Mouse (Mus musculus): ENCODE results near the gene Sestd1. TPM values are rescaled to one million over a fixed set of nuclear protein-coding genes. Genes with fewer than 3 reads are reported as not detected.

Sestd1 gene
- polyA plus RNA-seq, 1 experiment, result 9.6 TPM

DNA sequence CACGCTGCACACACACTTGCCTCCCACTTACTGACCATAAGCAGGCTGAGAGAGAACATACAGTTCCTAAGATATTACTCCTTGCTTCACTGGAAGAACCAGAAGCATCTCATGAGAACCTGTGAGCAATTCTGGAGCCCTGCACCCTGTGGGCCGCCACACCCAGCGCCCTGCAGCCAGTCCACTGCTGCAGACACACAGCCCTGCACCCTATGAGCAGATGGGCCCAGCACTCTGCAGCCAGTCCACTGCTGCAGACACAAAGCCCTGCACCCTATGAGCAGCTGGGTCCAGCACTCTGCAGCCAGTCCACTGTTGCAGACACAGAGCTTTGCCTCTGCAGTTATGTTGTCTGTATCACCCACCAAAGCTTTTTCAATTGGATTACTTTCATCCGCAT is 80.0 kb downstream of the Sestd1 start:
- H3K4me3 ChIP-seq (ENCODE audit: control insufficient read depth, low read depth, low read length), result no peak overlapping the region

DNA sequence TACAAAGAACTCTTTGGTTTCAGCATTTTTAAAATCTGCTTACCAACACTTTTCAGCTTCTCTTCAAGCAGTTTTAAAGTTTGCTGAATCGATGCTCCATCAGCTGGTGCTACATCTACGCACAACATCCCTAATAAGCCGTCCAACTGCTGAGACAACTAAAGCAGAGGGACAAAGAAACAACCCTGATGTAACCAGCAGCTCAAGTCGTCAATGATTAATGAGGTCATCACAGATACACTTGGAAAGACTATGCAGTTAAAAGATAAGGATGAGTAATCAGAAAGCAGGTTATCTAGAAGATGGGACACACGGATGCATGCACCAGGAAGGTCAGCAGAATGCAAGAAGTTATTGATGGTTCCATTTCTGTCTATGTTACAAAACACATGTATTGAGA is 82.1 kb downstream of the Sestd1 start:
- Histone ChIP-seq H3K36me3 (ENCODE audit: control insufficient read depth, insufficient read depth, low read length) (no peaks in the 10 kb centered on the region), H3K27ac (ENCODE audit: control insufficient read depth, insufficient read depth, low read depth, low read length) (no peak overlapping the region), H3K4me3 (ENCODE audit: control insufficient read depth, low read depth, low read length) (no peak overlapping the region), H3K27me3 (ENCODE audit: control insufficient read depth, insufficient read depth, low read length) (no peaks in the 10 kb centered on the region), H3K4me1 (ENCODE audit: control insufficient read depth, insufficient read depth, low read length) (no peaks in the 10 kb centered on the region)
- no peak for TF ChIP-seq POLR2A (IDR thresholded peaks at IDR 0.05; ENCODE audit: control insufficient read depth, low read depth, low read length)
- no peak for TF ChIP-seq CTCF (IDR thresholded peaks at IDR 0.05; ENCODE audit: control insufficient read depth, insufficient read depth, insufficient replicate concordance, low read depth, low read length)

More for the DNA sequence above, 80.0 kb downstream of the Sestd1 start:
- no peaks in the 10 kb centered on the region for H3K36me3 ChIP-seq (ENCODE audit: control insufficient read depth, insufficient read depth, low read length)
- TF ChIP-seq CTCF (IDR thresholded peaks at IDR 0.05; ENCODE audit: control insufficient read depth, insufficient read depth, insufficient replicate concordance, low read depth, low read length), result no peak
- no peak for TF ChIP-seq POLR2A (IDR thresholded peaks at IDR 0.05; ENCODE audit: control insufficient read depth, low read depth, low read length)
- no peaks in the 10 kb centered on the region for H3K27me3 ChIP-seq (ENCODE audit: control insufficient read depth, insufficient read depth, low read length)
- no peaks in the 10 kb centered on the region for H3K4me1 ChIP-seq (ENCODE audit: control insufficient read depth, insufficient read depth, low read length)
- H3K27ac ChIP-seq (ENCODE audit: control insufficient read depth, insufficient read depth, low read depth, low read length), result no peak overlapping the region

DNA sequence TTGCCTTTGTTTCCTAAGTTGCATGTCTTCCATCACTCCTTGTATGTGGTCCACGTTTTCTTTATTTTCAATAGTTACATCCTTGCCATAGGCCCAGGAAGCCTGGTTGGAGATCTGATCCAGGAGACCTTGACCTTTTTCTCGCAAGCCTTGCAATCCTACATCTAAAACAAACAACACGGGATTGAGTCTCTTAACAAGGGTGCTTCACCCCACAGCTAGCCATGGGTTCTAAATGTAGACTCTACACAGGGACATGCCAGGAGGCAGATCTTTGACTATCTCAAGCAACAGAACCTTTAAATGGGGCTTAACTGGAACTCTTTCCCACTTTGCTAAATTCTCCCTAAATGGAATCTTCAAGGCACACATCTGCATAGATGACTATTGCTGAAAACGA is 83.6 kb downstream of the Sestd1 start:
- no peak overlapping the region for H3K27ac ChIP-seq (ENCODE audit: control insufficient read depth, insufficient read depth, low read depth, low read length)
- TF ChIP-seq CTCF (IDR thresholded peaks at IDR 0.05; ENCODE audit: control insufficient read depth, insufficient read depth, insufficient replicate concordance, low read depth, low read length), result no peak
- no peaks in the 10 kb centered on the region for H3K27me3 ChIP-seq (ENCODE audit: control insufficient read depth, insufficient read depth, low read length)
- H3K36me3 ChIP-seq (ENCODE audit: control insufficient read depth, insufficient read depth, low read length), result no peaks in the 10 kb centered on the region
- no peak overlapping the region for H3K4me3 ChIP-seq (ENCODE audit: control insufficient read depth, low read depth, low read length)
- no peaks in the 10 kb centered on the region for H3K4me1 ChIP-seq (ENCODE audit: control insufficient read depth, insufficient read depth, low read length)

DNA sequence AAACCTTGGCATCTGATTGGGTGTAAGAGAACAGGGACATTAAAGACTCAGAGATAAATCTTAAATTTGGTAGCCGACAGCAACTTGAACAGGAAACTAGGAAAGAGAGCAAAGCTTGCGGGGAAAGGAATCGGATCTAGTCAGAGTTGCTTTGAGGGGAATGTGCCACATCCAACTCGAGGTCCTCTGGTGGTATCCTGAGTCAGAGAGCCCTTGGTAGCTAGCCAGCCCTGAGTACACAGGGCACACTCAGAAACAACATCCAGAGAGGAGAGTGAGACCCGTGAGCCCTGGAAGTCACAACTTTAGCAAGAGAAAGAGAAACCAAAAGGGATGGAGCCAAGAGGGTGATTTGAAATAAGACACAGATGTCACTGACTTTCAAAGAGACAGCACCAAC is 85.3 kb downstream of the Sestd1 start:
- no peak overlapping the region for H3K27ac ChIP-seq (ENCODE audit: control insufficient read depth, insufficient read depth, low read depth, low read length)
- H3K4me1 ChIP-seq (ENCODE audit: control insufficient read depth, insufficient read depth, low read length), result no peaks in the 10 kb centered on the region
- TF ChIP-seq CTCF (IDR thresholded peaks at IDR 0.05; ENCODE audit: control insufficient read depth, insufficient read depth, insufficient replicate concordance, low read depth, low read length), result no peak
- TF ChIP-seq POLR2A (IDR thresholded peaks at IDR 0.05; ENCODE audit: control insufficient read depth, low read depth, low read length), result no peak
- H3K4me3 ChIP-seq (ENCODE audit: control insufficient read depth, low read depth, low read length), result no peak overlapping the region
- H3K36me3 ChIP-seq (ENCODE audit: control insufficient read depth, insufficient read depth, low read length), result no peaks in the 10 kb centered on the region
- H3K27me3 ChIP-seq (ENCODE audit: control insufficient read depth, insufficient read depth, low read length), result no peaks in the 10 kb centered on the region

DNA sequence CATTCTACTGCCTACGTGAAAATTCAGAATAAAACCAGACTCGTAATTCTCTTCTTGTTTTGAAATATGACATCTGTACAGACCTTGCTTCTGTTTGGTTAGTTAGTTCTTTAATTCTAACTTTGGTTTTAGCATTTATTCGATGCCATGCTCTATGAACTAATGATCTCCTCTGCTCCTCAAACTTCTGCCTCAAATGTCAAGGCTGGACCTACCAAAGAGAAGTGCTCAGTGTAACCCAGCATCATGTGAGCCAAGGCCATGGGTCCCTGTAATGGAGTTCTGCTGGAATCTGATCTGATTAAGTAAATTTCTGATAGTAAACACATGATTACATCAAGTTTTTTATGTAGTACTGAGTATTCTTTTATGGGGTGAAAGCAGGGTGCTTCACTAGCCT is 88.6 kb downstream of the Sestd1 start:
- H3K27ac ChIP-seq (ENCODE audit: control insufficient read depth, insufficient read depth, low read depth, low read length), result no peak overlapping the region
- H3K4me3 ChIP-seq (ENCODE audit: control insufficient read depth, low read depth, low read length), result no peak overlapping the region
- TF ChIP-seq CTCF (IDR thresholded peaks at IDR 0.05; ENCODE audit: control insufficient read depth, insufficient read depth, insufficient replicate concordance, low read depth, low read length), result no peak
- H3K27me3 ChIP-seq (ENCODE audit: control insufficient read depth, insufficient read depth, low read length), result no peaks in the 10 kb centered on the region
- H3K4me1 ChIP-seq (ENCODE audit: control insufficient read depth, insufficient read depth, low read length), result no peaks in the 10 kb centered on the region
- H3K36me3 ChIP-seq (ENCODE audit: control insufficient read depth, insufficient read depth, low read length), result peaks cover 1% of the 10 kb centered on the region; the same call in 1 of the 2 replicates

DNA sequence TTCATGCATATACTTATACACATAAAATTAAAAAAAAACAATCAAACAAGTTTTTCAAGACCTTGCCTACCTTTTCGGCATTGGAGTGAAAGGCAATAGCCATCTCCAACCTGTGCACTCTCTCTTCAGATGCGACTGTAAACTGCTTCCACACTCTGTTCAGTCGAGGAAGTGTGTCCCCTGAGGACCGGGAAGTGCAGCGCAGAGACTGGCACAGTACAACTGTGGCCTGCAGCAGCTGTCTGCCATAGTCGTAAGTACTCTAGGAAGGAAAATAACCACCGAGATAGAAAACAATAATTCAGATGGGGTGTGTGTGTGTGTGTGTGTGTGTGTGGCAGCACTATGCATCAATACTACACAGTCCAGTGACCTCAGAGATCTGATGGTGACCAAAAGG is 89.5 kb downstream of the Sestd1 start:
- H3K4me3 ChIP-seq (ENCODE audit: control insufficient read depth, low read depth, low read length), result no peak overlapping the region
- H3K27ac ChIP-seq (ENCODE audit: control insufficient read depth, insufficient read depth, low read depth, low read length), result no peak overlapping the region
- H3K36me3 ChIP-seq (ENCODE audit: control insufficient read depth, insufficient read depth, low read length), result peaks cover 1% of the 10 kb centered on the region; the same call in 1 of the 2 replicates
- H3K4me1 ChIP-seq (ENCODE audit: control insufficient read depth, insufficient read depth, low read length), result no peaks in the 10 kb centered on the region
- no peak for TF ChIP-seq CTCF (IDR thresholded peaks at IDR 0.05; ENCODE audit: control insufficient read depth, insufficient read depth, insufficient replicate concordance, low read depth, low read length)
- no peak for TF ChIP-seq POLR2A (IDR thresholded peaks at IDR 0.05; ENCODE audit: control insufficient read depth, low read depth, low read length)
- no peaks in the 10 kb centered on the region for H3K27me3 ChIP-seq (ENCODE audit: control insufficient read depth, insufficient read depth, low read length)

DNA sequence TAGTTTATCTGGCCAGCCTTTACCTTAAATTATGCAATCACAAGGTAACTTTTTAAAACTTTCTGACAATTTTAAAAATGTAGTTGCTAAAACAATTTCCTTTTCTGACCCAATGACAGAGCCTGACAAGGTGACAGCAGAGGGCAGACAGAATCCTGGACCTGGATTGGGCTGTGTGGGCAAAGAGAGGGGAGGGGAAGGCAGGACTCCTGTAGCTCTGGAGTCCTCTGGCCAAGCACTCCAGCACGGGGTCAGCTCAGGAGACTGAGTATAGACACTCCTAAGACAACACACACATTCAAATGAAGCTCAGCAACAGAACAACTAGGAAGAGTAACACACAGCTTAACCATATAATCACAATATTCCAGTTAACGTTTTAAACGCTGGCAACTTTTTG is 90.1 kb downstream of the Sestd1 start:
- Histone ChIP-seq H3K36me3 (ENCODE audit: control insufficient read depth, insufficient read depth, low read length) (peaks cover 1% of the 10 kb centered on the region; the same call in 1 of the 2 replicates), H3K4me3 (ENCODE audit: control insufficient read depth, low read depth, low read length) (no peak overlapping the region), H3K27ac (ENCODE audit: control insufficient read depth, insufficient read depth, low read depth, low read length) (no peak overlapping the region), H3K4me1 (ENCODE audit: control insufficient read depth, insufficient read depth, low read length) (no peaks in the 10 kb centered on the region), H3K27me3 (ENCODE audit: control insufficient read depth, insufficient read depth, low read length) (no peaks in the 10 kb centered on the region)
- TF ChIP-seq CTCF (IDR thresholded peaks at IDR 0.05; ENCODE audit: control insufficient read depth, insufficient read depth, insufficient replicate concordance, low read depth, low read length) (no peak), POLR2A (IDR thresholded peaks at IDR 0.05; ENCODE audit: control insufficient read depth, low read depth, low read length) (no peak)

DNA sequence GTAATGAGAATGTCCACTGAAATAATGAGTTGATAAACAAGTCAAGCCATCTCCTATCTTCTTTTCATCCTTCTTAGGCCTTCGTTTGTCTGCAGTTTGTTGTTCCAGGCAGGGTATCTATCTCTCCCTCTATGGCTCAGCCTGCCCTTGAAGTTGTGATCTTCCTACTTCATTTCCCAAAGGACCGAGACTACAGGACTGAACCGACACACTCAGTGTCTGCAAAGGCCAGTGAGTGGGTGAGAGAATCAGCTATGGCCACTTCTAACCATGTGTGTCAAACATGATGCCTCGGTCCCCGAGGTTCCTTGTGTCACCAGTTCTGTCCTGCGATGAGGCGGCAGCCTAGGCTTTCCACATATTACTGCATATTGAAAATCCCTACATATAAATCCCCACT is 90.7 kb downstream of the Sestd1 start:
- Histone ChIP-seq H3K27ac (ENCODE audit: control insufficient read depth, insufficient read depth, low read depth, low read length) (no peak overlapping the region), H3K36me3 (ENCODE audit: control insufficient read depth, insufficient read depth, low read length) (peaks cover 1% of the 10 kb centered on the region; the same call in 1 of the 2 replicates)

More for the DNA sequence above, 90.7 kb downstream of the Sestd1 start:
- no peak for TF ChIP-seq POLR2A (IDR thresholded peaks at IDR 0.05; ENCODE audit: control insufficient read depth, low read depth, low read length)
- no peak for TF ChIP-seq CTCF (IDR thresholded peaks at IDR 0.05; ENCODE audit: control insufficient read depth, insufficient read depth, insufficient replicate concordance, low read depth, low read length)
- Histone ChIP-seq H3K27me3 (ENCODE audit: control insufficient read depth, insufficient read depth, low read length) (no peaks in the 10 kb centered on the region), H3K4me1 (ENCODE audit: control insufficient read depth, insufficient read depth, low read length) (no peaks in the 10 kb centered on the region), H3K4me3 (ENCODE audit: control insufficient read depth, low read depth, low read length) (no peak overlapping the region)
